Mouse (Mus musculus) ES-CJ7 (cell line): ENCODE measurements at regions not wholly inside any gene's neighbourhood (a gene's known extent, or its start where the extent isn't known, plus 50 kb on each side); places are given as distances from the start of the nearest gene placed in this dataset.

ENCODE experiments used
- DNase-seq: peaks from one replicate; pipeline ENCODE4 v3.0.0; 2011; ENCODE audit warnings: low read depth, low spot score

DNA sequence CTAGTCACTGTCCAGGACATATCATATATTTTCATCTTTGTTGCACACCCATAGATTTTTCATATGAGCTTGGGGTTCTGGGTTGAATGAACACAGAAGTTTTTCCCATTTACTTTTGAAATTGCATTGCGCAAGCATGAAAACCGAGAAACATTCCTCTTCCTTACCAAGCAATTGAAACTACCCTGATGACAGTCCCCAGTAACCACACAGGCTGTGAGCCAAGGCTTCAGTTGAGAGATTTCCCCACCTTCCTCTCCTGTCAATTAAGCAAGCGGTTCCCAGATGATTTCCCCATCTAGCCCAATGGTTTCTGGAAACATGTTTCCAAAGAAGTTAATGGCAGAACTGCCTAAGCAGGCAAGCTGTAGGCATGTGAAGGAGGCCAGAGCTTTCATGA lies 81.8 kb upstream of the Inhba start:
- DNase-seq: no peak

DNA sequence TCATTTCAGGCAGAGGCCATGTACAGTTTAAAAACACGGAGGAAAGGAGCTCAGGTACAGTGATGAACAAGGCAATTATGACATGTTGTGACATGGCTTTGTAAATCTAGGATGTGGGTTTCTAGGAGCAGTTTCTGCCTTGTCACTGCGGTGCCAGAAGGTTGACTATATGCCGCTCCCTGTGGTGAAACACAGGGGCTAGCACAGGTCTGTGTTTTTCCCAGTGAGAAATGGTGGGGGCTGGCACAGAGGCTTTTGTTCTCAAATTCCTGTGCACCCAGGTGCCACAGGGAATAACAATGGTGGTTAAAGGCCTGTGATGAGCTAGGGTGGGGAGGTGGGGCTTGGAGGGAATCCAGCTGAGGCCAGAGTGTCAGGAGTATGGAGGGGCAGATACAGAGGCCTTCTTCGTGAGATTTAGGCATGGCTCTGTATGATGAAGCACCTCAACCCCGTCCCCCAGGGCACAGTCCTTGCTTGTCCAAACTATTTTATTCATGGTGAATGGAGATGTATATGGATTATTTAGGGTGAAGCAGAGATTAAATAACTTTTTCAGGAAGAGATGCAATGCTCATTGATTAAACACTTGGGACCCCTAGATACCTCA lies 80.0 kb upstream of the Inhba start:
- DNase-seq: peak; percentile 51

DNA sequence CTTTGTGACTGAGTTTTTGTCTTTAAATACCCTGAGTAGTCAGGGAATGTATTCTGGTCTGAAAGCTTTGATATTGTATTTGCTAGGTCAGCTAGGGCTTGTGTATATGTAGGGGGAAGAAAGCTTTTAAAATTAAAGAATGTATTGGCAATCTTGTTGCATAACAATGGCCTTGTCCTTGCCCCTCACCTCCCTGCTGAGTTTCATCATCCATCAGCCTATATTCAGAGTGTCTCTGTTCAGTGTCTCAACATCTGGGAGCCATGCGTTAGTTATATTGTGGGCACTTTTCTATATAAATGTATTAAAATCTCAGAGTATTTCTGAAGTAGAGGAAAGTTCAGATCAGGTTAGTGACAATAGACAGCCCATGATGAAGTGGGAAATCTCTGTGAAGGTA lies 76.0 kb upstream of the Inhba start:
- DNase-seq: no peak

GRCm38 (mm10) chr13:15936109-15936508 lies 75.5 kb upstream of the Inhba start:
- no peak for DNase-seq

- DNase-seq: no peak
Measured at GRCm38 (mm10) chr13:15950143-15950542, 61.5 kb upstream of the Inhba start.

DNA sequence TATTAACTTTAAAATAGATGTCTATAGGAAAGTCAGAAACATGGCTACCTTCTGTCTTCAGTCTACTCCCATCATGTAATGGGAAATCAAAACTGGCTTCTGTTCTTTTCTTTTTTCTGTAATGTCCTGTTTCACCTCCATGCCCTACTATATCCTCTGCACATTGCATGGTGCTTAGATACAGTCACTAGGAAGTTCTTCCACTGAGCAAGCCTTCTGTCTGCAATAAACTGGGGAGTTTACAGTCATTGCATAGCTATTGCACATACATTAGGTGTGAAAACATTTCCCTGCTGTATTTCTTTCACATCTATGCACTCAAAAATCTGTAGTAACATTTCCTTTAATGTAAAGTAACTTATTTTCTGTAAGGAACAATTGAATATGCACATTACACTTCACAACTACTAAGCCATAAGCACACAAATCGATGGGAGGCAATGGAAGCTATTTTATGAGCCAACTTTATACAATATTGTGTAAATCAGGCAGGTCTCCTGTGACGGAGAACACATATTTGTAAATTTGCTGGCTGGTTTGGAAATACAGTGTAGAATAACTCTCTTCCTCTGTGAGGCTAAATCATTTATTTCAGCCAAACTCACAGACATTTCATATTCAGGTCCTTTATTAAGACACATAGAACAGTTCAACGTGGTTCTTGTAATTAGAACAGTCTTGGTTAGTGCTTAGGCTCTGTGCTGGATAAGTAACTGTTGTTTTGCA lies 60.6 kb upstream of the Inhba start:
- no peak for DNase-seq
